Comparison of ENCODE assay signal across 12 mouse cellular contexts in the genomic region with DNA sequence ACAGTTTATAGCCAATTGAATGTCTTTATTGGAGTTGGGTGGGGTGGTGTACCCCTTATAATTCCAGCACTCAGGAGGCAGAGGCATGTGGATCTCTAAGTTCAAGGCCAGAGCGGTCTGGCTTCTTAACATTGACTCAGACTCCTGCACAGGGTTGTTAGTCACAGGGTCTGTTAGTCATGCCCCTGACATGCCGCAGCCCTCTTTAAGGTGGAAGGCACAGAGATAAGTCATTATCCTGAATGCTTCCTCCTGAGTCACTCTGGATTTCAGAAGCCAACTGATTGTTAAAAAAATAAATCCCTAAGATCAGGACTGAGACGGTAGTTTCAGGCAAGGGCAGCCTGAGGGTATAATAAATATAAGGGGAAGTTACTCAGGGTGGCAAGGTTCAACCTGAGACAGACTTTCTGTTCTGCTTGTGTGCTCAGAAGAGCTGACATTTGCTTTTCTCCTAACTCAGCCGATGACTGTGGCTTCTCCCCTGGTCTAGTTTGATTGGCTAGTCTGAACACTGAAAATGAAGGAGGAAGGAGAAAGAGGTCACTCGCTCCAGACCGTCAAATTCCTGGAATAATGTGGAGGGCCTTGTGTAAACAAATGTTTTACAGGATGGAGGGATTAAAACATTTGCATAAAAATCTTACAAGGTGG. TPM values are rescaled to one million over a fixed set of nuclear protein-coding genes. Genes with fewer than 3 reads are reported as not detected.
DNase-seq lines count a peak whose midpoint lies in the region; ATAC-seq and TF ChIP-seq lines count a peak whose summit lies in the region.
"Had no signal": no experiment of that assay in that cellular context is flagged by ENCODE, and none has a peak within 500 bp of the region (broad histone marks: within the 10 kb centered on the region; RNA-seq: fewer than 3 reads in every experiment).

No protein-coding gene starts in this region.

- no peak for ATAC-seq in kidney, embryonic 15.5 days (replicated peaks; ENCODE audit: low FRiP score)
- ATAC-seq in granulocyte monocyte progenitor cell, adult 5-6 weeks (replicated peaks; ENCODE audit: poor library complexity, severe bottlenecking): peak; percentile 84
- ATAC-seq in neutrophil, adult 5-6 weeks (ENCODE audit: extremely low read depth, insufficient number of reproducible peaks, low FRiP score, poor library complexity, severe bottlenecking): peak; percentile 69
- ATAC-seq in midbrain, embryonic 13.5 days: no peak
- ATAC-seq: forebrain, embryonic 15.5 days had no signal

- H3K4me1 ChIP-seq in kidney, embryonic 15.5 days: 0 out of 2 replicates have a peak, but pooled peaks cover 6% of the 10 kb centered on the region
- peaks cover 8 to 19% of the 10 kb centered on the region in 2 experiments for H3K4me1 ChIP-seq in MEL (ENCODE audit: control insufficient read depth in 1 of 2, insufficient read depth in 2 of 2, low read length in 2 of 2)
- H3K4me1 ChIP-seq in midbrain, embryonic 13.5 days (replicated peaks): no peaks in the 10 kb centered on the region
- H3K4me1 ChIP-seq: forebrain, embryonic 15.5 days had no signal

- no peaks in the 10 kb centered on the region for H3K79me2 ChIP-seq in MEL (ENCODE audit: control insufficient read depth, insufficient read depth, low read length, poor library complexity)

- no peak for TF ChIP-seq POLR2A in MEL (IDR thresholded peaks at IDR 0.05; ENCODE audit: control insufficient read depth in 1 of 2, insufficient read depth in 1 of 2, low read depth in 1 of 2, low read length in 2 of 2, poor library complexity in 1 of 2)

- H3K9me3 ChIP-seq in kidney, embryonic 15.5 days (replicated peaks): no peaks in the 10 kb centered on the region
- no peaks in the 10 kb centered on the region for H3K9me3 ChIP-seq in MEL (replicated peaks; ENCODE audit: insufficient read depth, low read length)
- H3K9me3 ChIP-seq in midbrain, embryonic 13.5 days: no peaks in the 10 kb centered on the region
- H3K9me3 ChIP-seq: forebrain, embryonic 15.5 days had no signal

- no peak for TF ChIP-seq RAD21 in MEL (IDR thresholded peaks at IDR 0.05; ENCODE audit: low read depth, low read length)

- WGBS in kidney, embryonic 15.5 days: 43% methylated on average over 6 of the region's 6 CpGs
- WGBS in midbrain, embryonic 13.5 days: 76% methylated on average over 6 of the region's 6 CpGs

- no peak overlapping the region for H3K9ac ChIP-seq in kidney, embryonic 15.5 days
- H3K9ac ChIP-seq in MEL (ENCODE audit: control insufficient read depth, low read depth, low read length, poor library complexity, severe bottlenecking): no peak overlapping the region
- no peak overlapping the region for H3K9ac ChIP-seq in midbrain, embryonic 13.5 days (replicated peaks)
- H3K9ac ChIP-seq: forebrain, embryonic 15.5 days had no signal

- peak overlapping the region; percentile 45 for H3K27ac ChIP-seq in kidney, embryonic 15.5 days
- H3K27ac ChIP-seq in MEL (ENCODE audit: control insufficient read depth, low read depth, low read length): no peak overlapping the region
- H3K27ac ChIP-seq in midbrain, embryonic 13.5 days: no peak overlapping the region
- H3K27ac ChIP-seq: forebrain, embryonic 15.5 days had no signal

- no peak overlapping the region for H3K4me2 ChIP-seq in kidney, embryonic 15.5 days
- H3K4me2 ChIP-seq in midbrain, embryonic 13.5 days (replicated peaks): no peak overlapping the region
- H3K4me2 ChIP-seq: forebrain, embryonic 15.5 days; heart, embryonic 11.5 days had no signal

- TF ChIP-seq CTCF in MEL (IDR thresholded peaks at IDR 0.05 in 2 of 3, conservative IDR thresholded peaks at IDR 0.05 in 1 of 3; ENCODE audit: control insufficient read depth in 1 of 3, insufficient read depth in 1 of 3, low read depth in 2 of 3, low read length in 3 of 3, poor library complexity in 1 of 3, severe bottlenecking in 1 of 3): no peak

- TF ChIP-seq EP300 in MEL (IDR thresholded peaks at IDR 0.05; ENCODE audit: low read depth in 1 of 2, low read length in 2 of 2): no peak

- H3K27me3 ChIP-seq in kidney, embryonic 15.5 days: no peaks in the 10 kb centered on the region
- no peaks in the 10 kb centered on the region for H3K27me3 ChIP-seq in MEL (ENCODE audit: control insufficient read depth in 1 of 2, insufficient read depth in 2 of 2, low read length in 2 of 2)
- H3K27me3 ChIP-seq in midbrain, embryonic 13.5 days: no peaks in the 10 kb centered on the region
- H3K27me3 ChIP-seq: forebrain, embryonic 15.5 days had no signal

- DNase-seq in kidney, postnatal 4 days: no peak
- peak; percentile 65 for DNase-seq in MEL (ENCODE audit: low read depth, low spot score)
- DNase-seq in gastrocnemius, adult 18-20 months (ENCODE audit: low spot score): no peak
- no peak for DNase-seq in layer of hippocampus, postnatal 10 days (ENCODE audit: low spot score in 2 of 2)
- DNase-seq: lung, postnatal 36 days; right cerebral cortex, postnatal 14 days had no signal

- H3K4me3 ChIP-seq in kidney, embryonic 15.5 days (replicated peaks): no peak overlapping the region
- H3K4me3 ChIP-seq in MEL (ENCODE audit: control insufficient read depth in 1 of 2, insufficient read depth in 1 of 2, low read depth in 2 of 2, low read length in 2 of 2): no peak overlapping the region
- no peak overlapping the region for H3K4me3 ChIP-seq in midbrain, embryonic 13.5 days (replicated peaks)
- H3K4me3 ChIP-seq: forebrain, embryonic 15.5 days had no signal

- no peaks in the 10 kb centered on the region for H3K36me3 ChIP-seq in kidney, embryonic 15.5 days
- H3K36me3 ChIP-seq in MEL (ENCODE audit: control insufficient read depth in 1 of 2, insufficient read depth in 2 of 2, low read length in 2 of 2): peaks cover 0 to 15% of the 10 kb centered on the region in 2 experiments; a peak in 2 of 4 replicates
- no peaks in the 10 kb centered on the region for H3K36me3 ChIP-seq in midbrain, embryonic 13.5 days
- H3K36me3 ChIP-seq: forebrain, embryonic 15.5 days had no signal

RNA-seq across cellular contexts. Expression of gene Taldo1, which starts 19.9 kb away (rescaled TPM):
- 340 and 353 TPM in 2 replicates for polyA plus RNA-seq in kidney, embryonic 15.5 days (2015; fragmentation: Nextera tagmentation; extraction: Ambion mirVana)
- 415 and 498 TPM in 2 replicates for total RNA-seq in MEL (2012; rRNA removed)
- polyA plus RNA-seq in MEL (2012; ENCODE audit: insufficient read depth in 1 of 2, insufficient read length in 2 of 2, low read depth in 1 of 2, low replicate concordance in 2 of 2, missing spikeins in 1 of 2): 100 to 1,000 TPM in 1 of 2 experiments, not detected in 1; 298 TPM
- 289 and 344 TPM in 2 replicates for total RNA-seq in granulocyte monocyte progenitor cell, adult 5-6 weeks (2014; fragmentation: Nextera tagmentation)
- 559 and 668 TPM in 2 replicates for total RNA-seq in granulocyte monocyte progenitor cell, adult 5-6 weeks (2017)
- 1,594 and 1,707 TPM in 2 replicates for total RNA-seq in neutrophil, adult 5-6 weeks (2017)
- 10 to 100 TPM; 84.5 to 85.6 TPM for total RNA-seq in gastrocnemius, adult 18-20 months (2021)
- 337 and 346 TPM in 2 replicates for polyA plus RNA-seq in midbrain, embryonic 13.5 days (2015; fragmentation: Nextera tagmentation; extraction: Ambion mirVana)
- 100 to 1,000 TPM; 115 to 126 TPM for total RNA-seq in layer of hippocampus, postnatal 10 days (2021)

RNA-seq across cellular contexts. Expression of gene Eps8l2, which starts 33.4 kb away (rescaled TPM):
- 33.1 and 39.6 TPM in 2 replicates for polyA plus RNA-seq in kidney, embryonic 15.5 days (2015; fragmentation: Nextera tagmentation; extraction: Ambion mirVana)
- 0.46 TPM in 1 of 2 replicates, not detected in the other for total RNA-seq in MEL (2012; rRNA removed)
- polyA plus RNA-seq in MEL (2012; ENCODE audit: insufficient read depth in 1 of 2, insufficient read length in 2 of 2, low read depth in 1 of 2, low replicate concordance in 2 of 2, missing spikeins in 1 of 2): under 1 TPM in 1 of 2 experiments, not detected in 1; 0.10 TPM
- total RNA-seq in granulocyte monocyte progenitor cell, adult 5-6 weeks (2014; fragmentation: Nextera tagmentation): 0.11 TPM in 1 of 2 replicates, not detected in the other
- total RNA-seq in granulocyte monocyte progenitor cell, adult 5-6 weeks (2017): not detected in 2 replicates
- 3.1 and 7.9 TPM in 2 replicates for total RNA-seq in neutrophil, adult 5-6 weeks (2017)
- total RNA-seq in gastrocnemius, adult 18-20 months (2021): 1 to 10 TPM; 1.1 to 2.3 TPM
- polyA plus RNA-seq in midbrain, embryonic 13.5 days (2015; fragmentation: Nextera tagmentation; extraction: Ambion mirVana): 0.23 and 0.31 TPM in 2 replicates
- total RNA-seq in layer of hippocampus, postnatal 10 days (2021): 1 to 10 TPM; 2.3 to 2.4 TPM

RNA-seq across cellular contexts. Expression of gene Gatd1, which starts 41.9 kb away (rescaled TPM):
- polyA plus RNA-seq in kidney, embryonic 15.5 days (2015; fragmentation: Nextera tagmentation; extraction: Ambion mirVana): 61.5 and 61.8 TPM in 2 replicates
- 21.0 and 21.6 TPM in 2 replicates for total RNA-seq in MEL (2012; rRNA removed)
- 10 to 100 TPM in 1 of 2 experiments, not detected in 1; 35.9 TPM for polyA plus RNA-seq in MEL (2012; ENCODE audit: insufficient read depth in 1 of 2, insufficient read length in 2 of 2, low read depth in 1 of 2, low replicate concordance in 2 of 2, missing spikeins in 1 of 2)
- 19.7 and 41.9 TPM in 2 replicates for total RNA-seq in granulocyte monocyte progenitor cell, adult 5-6 weeks (2014; fragmentation: Nextera tagmentation)
- total RNA-seq in granulocyte monocyte progenitor cell, adult 5-6 weeks (2017): 10.8 and 15.6 TPM in 2 replicates
- total RNA-seq in neutrophil, adult 5-6 weeks (2017): 16.8 and 21.9 TPM in 2 replicates
- total RNA-seq in gastrocnemius, adult 18-20 months (2021): 1 to 10 TPM; 6.6 to 7.5 TPM
- 55.1 and 63.8 TPM in 2 replicates for polyA plus RNA-seq in midbrain, embryonic 13.5 days (2015; fragmentation: Nextera tagmentation; extraction: Ambion mirVana)
- total RNA-seq in layer of hippocampus, postnatal 10 days (2021): 10 to 100 TPM; 34.4 to 39.3 TPM

RNA-seq across cellular contexts. Expression of gene Tmem80, which starts 44.5 kb away (rescaled TPM):
- polyA plus RNA-seq in kidney, embryonic 15.5 days (2015; fragmentation: Nextera tagmentation; extraction: Ambion mirVana): 52.8 and 54.4 TPM in 2 replicates
- 12.2 and 12.3 TPM in 2 replicates for total RNA-seq in MEL (2012; rRNA removed)
- 10 to 100 TPM in 1 of 2 experiments, not detected in 1; 27.7 TPM for polyA plus RNA-seq in MEL (2012; ENCODE audit: insufficient read depth in 1 of 2, insufficient read length in 2 of 2, low read depth in 1 of 2, low replicate concordance in 2 of 2, missing spikeins in 1 of 2)
- total RNA-seq in granulocyte monocyte progenitor cell, adult 5-6 weeks (2014; fragmentation: Nextera tagmentation): 6.0 and 13.2 TPM in 2 replicates
- 4.5 and 8.7 TPM in 2 replicates for total RNA-seq in granulocyte monocyte progenitor cell, adult 5-6 weeks (2017)
- total RNA-seq in neutrophil, adult 5-6 weeks (2017): 24.2 and 24.7 TPM in 2 replicates
- total RNA-seq in gastrocnemius, adult 18-20 months (2021): 10 to 100 TPM; 13.7 to 13.9 TPM
- 76.6 and 77.3 TPM in 2 replicates for polyA plus RNA-seq in midbrain, embryonic 13.5 days (2015; fragmentation: Nextera tagmentation; extraction: Ambion mirVana)
- total RNA-seq in layer of hippocampus, postnatal 10 days (2021): 10 to 100 TPM; 25.7 to 29.8 TPM

RNA-seq across cellular contexts. Expression of gene Deaf1, which starts 44.6 kb away (rescaled TPM):
- polyA plus RNA-seq in kidney, embryonic 15.5 days (2015; fragmentation: Nextera tagmentation; extraction: Ambion mirVana): 68.2 and 81.1 TPM in 2 replicates
- 9.8 and 13.2 TPM in 2 replicates for total RNA-seq in MEL (2012; rRNA removed)
- polyA plus RNA-seq in MEL (2012; ENCODE audit: insufficient read depth in 1 of 2, insufficient read length in 2 of 2, low read depth in 1 of 2, low replicate concordance in 2 of 2, missing spikeins in 1 of 2): 10 to 100 TPM in 1 of 2 experiments, not detected in 1; 91.1 TPM
- 43.3 and 52.4 TPM in 2 replicates for total RNA-seq in granulocyte monocyte progenitor cell, adult 5-6 weeks (2014; fragmentation: Nextera tagmentation)
- 6.3 and 21.4 TPM in 2 replicates for total RNA-seq in granulocyte monocyte progenitor cell, adult 5-6 weeks (2017)
- total RNA-seq in neutrophil, adult 5-6 weeks (2017): 23.2 and 27.9 TPM in 2 replicates
- total RNA-seq in gastrocnemius, adult 18-20 months (2021): 10 to 100 TPM in 1 of 2 experiments, 1 to 10 TPM in 1; 8.9 to 13.2 TPM
- polyA plus RNA-seq in midbrain, embryonic 13.5 days (2015; fragmentation: Nextera tagmentation; extraction: Ambion mirVana): 140 and 148 TPM in 2 replicates
- total RNA-seq in layer of hippocampus, postnatal 10 days (2021): 100 to 1,000 TPM; 220 to 227 TPM

Comparison
In these comparisons a context has a peak if more than half of its experiments do, and no peak if none do; other contexts are left out.
1. ATAC-seq: peak in granulocyte monocyte progenitor cell, adult 5-6 weeks (single experiment) and neutrophil, adult 5-6 weeks (single experiment); none in kidney, embryonic 15.5 days (single experiment) and midbrain, embryonic 13.5 days (single experiment).